Mouse (Mus musculus) heart, embryonic 16.5 days (tissue): ENCODE data around the gene Igsf10. TPM values are rescaled to one million over a fixed set of nuclear protein-coding genes. Genes with fewer than 3 reads are reported as not detected.

ENCODE experiments used
- polyA plus RNA-seq: library from polyadenylated mRNA; unstranded; fragments of >200 nt; fragmentation: Nextera tagmentation; extraction: Ambion mirVana; gene quantifications from 2 replicates; pipeline ENCODE4 v1.2.1, GENCODE M21; 2015

Igsf10 gene
- polyA plus RNA-seq, 1 experiment from 2014 or later, result 2.0 TPM

Other genes starting within 250 kb of the Igsf10 start
- gene Gpr171, start 242.6 kb downstream of the Igsf10 start, polyA plus RNA-seq, result 1.5 and 3.5 TPM in 2 replicates
- gene P2ry14, start 190.8 kb downstream of the Igsf10 start, polyA plus RNA-seq, result 2.8 and 4.0 TPM in 2 replicates
- 0.36 and 1.1 TPM in 2 replicates for gene Gpr87, start 149.3 kb downstream of the Igsf10 start, polyA plus RNA-seq
- gene P2ry13, start 133.5 kb downstream of the Igsf10 start, polyA plus RNA-seq, result 0.85 and 1.1 TPM in 2 replicates
- gene P2ry12, start 81.5 kb downstream of the Igsf10 start, polyA plus RNA-seq, result 0.94 and 1.0 TPM in 2 replicates